Mouse (Mus musculus): Measurements from ENCODE around the gene Cox19. TPM values are rescaled to one million over a fixed set of nuclear protein-coding genes. Genes with fewer than 3 reads are reported as not detected.
"Not testable (repeated sequence)": the region's sequence is repeated elsewhere in the genome, so short reads cannot be mapped to it uniquely, and the experiment has no call there.

Cox19 gene
- polyA plus RNA-seq, 1 experiment = 66.0 TPM

DNA sequence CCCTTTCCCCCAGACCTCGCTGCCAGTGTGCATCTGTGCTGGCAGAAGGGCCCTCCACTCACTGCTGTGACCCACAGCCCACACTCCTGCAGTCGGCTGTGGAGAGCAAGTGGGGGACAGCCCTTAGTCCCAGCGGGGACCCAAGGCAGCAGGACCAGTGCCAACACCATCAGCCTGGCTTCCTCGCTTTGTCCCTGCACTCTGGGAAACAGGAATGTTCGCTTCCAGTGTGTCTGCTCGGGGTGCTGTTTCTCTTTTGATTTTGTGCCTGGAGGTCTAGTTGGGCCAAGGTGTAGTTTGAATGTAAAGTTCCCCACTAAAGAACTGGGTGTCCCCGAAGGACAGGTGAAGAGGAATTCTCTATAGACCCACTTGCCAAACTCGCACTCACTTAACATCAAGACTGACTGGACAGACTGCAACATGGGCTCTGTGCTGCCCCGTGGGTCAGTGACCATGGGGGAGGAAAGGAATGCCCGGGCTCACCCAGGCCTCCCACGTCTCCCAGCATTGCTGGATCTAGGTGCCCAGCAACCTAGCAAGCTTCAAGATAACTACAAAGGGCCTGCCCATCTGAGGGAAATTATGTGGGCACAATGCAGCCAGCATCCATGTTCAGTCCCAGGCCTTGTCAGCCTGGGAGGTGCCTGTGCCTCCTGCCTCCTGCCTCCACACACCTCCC lies 40.2 kb upstream of the Cox19 start:
- Histone ChIP-seq H3K36me3 (ENCODE audit: control insufficient read depth, insufficient read depth) (no peaks in the 10 kb centered on the region), H3K4me2 (ENCODE audit: low read depth) (no peak overlapping the region), H3K27me3 (ENCODE audit: control insufficient read depth, insufficient read depth, insufficient read length) (no peaks in the 10 kb centered on the region), H3ac (ENCODE audit: control insufficient read depth, insufficient read length) (no peak overlapping the region), H3K79me2 (ENCODE audit: control insufficient read depth, insufficient read depth) (no peaks in the 10 kb centered on the region), H3K4me3 (no peak overlapping the region)
- TF ChIP-seq SRF (IDR thresholded peaks at IDR 0.05; ENCODE audit: control insufficient read depth, insufficient read length, low read depth) (no peak), TCF12 (IDR thresholded peaks at IDR 0.05; ENCODE audit: insufficient read depth, poor library complexity, severe bottlenecking) (no peak), CEBPB (IDR thresholded peaks at IDR 0.05; ENCODE audit: insufficient read depth, poor library complexity, severe bottlenecking) (no peak), MYOD1 (IDR thresholded peaks at IDR 0.05; ENCODE audit: control insufficient read depth in 1 of 3, insufficient read length in 2 of 3, low read depth in 2 of 3) (no peak), TCF3 (IDR thresholded peaks at IDR 0.05; ENCODE audit: insufficient read length, low read depth) (no peak), USF1 (IDR thresholded peaks at IDR 0.05; ENCODE audit: low read depth) (no peak), REST (IDR thresholded peaks at IDR 0.05; ENCODE audit: insufficient read depth, insufficient read length) (no peak), POLR2AphosphoS2 (IDR thresholded peaks at IDR 0.05; ENCODE audit: insufficient read length, low read depth) (peak; percentile 55)

DNA sequence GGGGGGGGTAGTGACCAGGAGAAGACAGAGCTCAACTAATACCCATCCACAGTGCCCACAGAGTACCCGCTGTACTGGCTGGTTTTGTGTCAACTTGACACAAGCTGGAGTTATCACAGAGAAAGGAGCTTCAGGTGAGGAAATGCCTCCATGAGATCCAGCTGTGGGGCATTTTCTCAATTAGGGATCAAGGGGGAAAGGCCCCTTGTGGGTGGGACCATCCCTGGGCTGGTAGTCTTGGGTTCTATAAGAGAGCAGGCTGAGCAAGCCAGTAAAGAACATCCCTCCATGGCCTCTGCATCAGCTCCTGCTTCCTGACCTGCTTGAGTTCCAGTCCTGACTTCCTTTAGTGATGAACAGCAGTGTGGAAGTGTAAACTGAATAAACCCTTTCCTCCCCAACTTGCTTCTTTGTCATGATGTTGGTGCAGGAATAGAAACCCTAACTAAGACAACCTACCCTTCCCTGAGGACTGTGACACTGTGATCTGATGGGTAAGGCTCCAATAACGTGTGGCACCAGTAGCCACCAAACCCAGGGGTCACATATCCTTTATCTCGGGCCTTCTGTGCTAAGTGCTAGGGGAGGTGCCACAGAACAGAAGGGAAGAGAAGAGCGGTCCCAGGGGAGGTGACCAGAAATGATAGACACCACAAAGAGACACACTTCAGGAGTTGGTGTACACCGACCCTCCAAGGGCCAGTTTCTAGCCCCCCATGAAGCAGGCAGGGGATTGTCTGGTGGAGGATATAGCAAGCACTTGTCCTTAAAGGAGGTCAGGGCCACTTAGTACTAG lies 39.3 kb upstream of the Cox19 start:
- not testable (repeated sequence) for H3K36me3 ChIP-seq (ENCODE audit: control insufficient read depth, insufficient read depth); H3ac ChIP-seq (ENCODE audit: control insufficient read depth, insufficient read length); H3K79me2 ChIP-seq (ENCODE audit: control insufficient read depth, insufficient read depth); H3K4me3 ChIP-seq; H3K4me2 ChIP-seq (ENCODE audit: low read depth); H3K27me3 ChIP-seq (ENCODE audit: control insufficient read depth, insufficient read depth, insufficient read length)

DNA sequence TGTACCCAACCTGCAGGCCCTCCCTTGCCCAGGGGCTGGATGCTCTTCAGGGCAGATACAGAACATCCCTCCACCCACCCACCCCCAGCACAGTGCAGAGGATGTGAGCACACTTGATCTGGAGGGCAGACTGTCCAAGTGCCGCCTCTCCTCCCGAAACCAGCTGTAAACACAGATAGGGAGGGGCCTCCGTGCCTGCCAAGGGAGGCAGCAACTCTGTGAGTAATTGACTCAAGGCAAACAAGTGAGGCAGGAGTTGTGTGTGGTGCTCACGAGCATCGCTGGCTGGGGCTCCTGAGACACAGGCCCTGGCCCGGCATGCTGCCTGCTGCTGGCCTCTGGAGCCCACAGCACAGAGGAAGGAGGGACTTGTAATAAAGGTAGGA lies 38.5 kb upstream of the Cox19 start:
- H3K4me3 ChIP-seq = no peak overlapping the region
- H3K27me3 ChIP-seq (ENCODE audit: control insufficient read depth, insufficient read depth, insufficient read length) = no peaks in the 10 kb centered on the region
- TF ChIP-seq CEBPB (IDR thresholded peaks at IDR 0.05; ENCODE audit: insufficient read depth, poor library complexity, severe bottlenecking) = no peak
- no peak overlapping the region for H3ac ChIP-seq (ENCODE audit: control insufficient read depth, insufficient read length)
- H3K4me2 ChIP-seq (ENCODE audit: low read depth) = no peak overlapping the region
- H3K79me2 ChIP-seq (ENCODE audit: control insufficient read depth, insufficient read depth) = no peaks in the 10 kb centered on the region
- H3K36me3 ChIP-seq (ENCODE audit: control insufficient read depth, insufficient read depth) = no peaks in the 10 kb centered on the region

DNA sequence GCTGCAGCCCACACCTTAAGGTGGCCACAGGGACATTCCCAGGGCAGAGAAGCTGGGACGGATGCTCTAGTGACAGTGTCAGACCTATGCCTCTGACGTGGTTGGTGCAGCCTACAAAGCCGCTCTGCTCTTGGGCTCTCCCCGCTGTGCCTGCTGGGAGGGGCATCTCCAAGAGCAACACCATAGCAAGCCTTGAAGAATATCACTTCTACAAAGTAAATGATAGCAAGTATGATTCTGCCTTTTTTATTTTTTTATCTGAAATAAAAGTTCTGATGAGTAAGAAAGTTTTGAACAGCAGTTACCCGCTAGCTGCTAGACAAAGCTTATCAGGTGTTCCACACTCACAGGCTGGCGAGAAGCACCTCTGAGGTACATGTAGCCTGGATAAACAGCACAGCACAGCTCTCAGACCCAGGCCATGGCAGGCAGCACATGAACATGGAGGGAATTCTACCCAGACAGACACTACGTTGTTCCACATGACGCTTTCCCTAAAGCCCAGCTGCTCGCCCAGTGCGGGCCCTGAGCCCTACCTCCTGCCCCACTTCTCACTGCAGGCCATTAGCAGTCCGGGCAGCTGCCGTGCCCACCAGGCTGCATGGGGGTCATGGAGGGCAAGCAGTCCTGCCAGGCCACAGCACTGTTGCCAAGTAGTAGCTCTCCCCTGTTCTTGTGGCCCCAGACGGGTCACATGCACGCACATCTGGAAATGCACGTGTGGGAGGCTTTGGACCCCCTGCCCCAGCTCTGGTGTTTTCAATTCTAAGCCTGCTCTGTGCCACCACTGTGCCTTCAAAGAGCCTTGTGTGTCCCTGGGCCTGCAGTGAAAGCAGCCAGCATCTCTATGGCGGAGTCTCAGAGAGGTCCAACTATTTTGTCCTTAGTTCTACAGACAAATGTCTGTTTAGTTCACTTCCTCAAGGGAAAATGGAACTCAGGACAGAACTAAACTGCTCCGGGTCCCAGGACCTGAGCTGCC lies 37.8 kb upstream of the Cox19 start:
- H3K36me3 ChIP-seq (ENCODE audit: control insufficient read depth, insufficient read depth) = no peaks in the 10 kb centered on the region
- H3K4me2 ChIP-seq (ENCODE audit: low read depth) = no peak overlapping the region
- no peaks in the 10 kb centered on the region for H3K79me2 ChIP-seq (ENCODE audit: control insufficient read depth, insufficient read depth)
- TF ChIP-seq POLR2A (IDR thresholded peaks at IDR 0.05; ENCODE audit: insufficient read length, low read depth) (no peak), TCF12 (IDR thresholded peaks at IDR 0.05; ENCODE audit: insufficient read depth, poor library complexity, severe bottlenecking) (no peak), MYOG (IDR thresholded peaks at IDR 0.05; ENCODE audit: control insufficient read depth in 1 of 3, insufficient read depth in 1 of 3, insufficient read length in 2 of 3, low read depth in 2 of 3) (peak in 2 of 3 experiments; percentile 26 to 51), POLR2AphosphoS2 (IDR thresholded peaks at IDR 0.05; ENCODE audit: insufficient read length, low read depth) (peak; percentile 36), MYOD1 (IDR thresholded peaks at IDR 0.05; ENCODE audit: control insufficient read depth in 1 of 3, insufficient read length in 2 of 3, low read depth in 2 of 3) (peak in 2 of 3 experiments; percentile 32 to 56)
- no peaks in the 10 kb centered on the region for H3K27me3 ChIP-seq (ENCODE audit: control insufficient read depth, insufficient read depth, insufficient read length)
- no peak overlapping the region for H3K4me3 ChIP-seq
- no peak overlapping the region for H3ac ChIP-seq (ENCODE audit: control insufficient read depth, insufficient read length)

DNA sequence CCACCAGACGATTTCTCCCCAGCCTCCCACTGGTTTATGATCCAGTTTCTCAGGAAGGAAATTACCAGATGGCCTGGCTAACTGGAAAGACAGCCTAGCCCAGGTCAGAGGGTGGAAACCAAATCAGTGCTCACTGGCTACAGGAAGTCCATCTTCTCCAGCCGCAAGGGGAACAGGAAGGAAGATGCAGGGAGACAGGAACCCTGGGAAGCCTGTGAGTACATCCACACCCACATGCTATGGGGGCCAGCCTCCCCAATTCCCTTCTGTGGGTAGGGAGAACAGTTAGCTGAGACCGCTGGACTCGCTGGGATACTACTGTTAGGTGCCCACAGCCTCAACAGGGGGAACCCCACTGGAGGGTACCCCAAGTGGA lies 37.0 kb upstream of the Cox19 start:
- Histone ChIP-seq H3K4me2 (ENCODE audit: low read depth) (no peak overlapping the region), H3K27me3 (ENCODE audit: control insufficient read depth, insufficient read depth, insufficient read length) (no peaks in the 10 kb centered on the region), H3K79me2 (ENCODE audit: control insufficient read depth, insufficient read depth) (no peaks in the 10 kb centered on the region), H3K4me3 (no peak overlapping the region), H3ac (ENCODE audit: control insufficient read depth, insufficient read length) (no peak overlapping the region), H3K36me3 (ENCODE audit: control insufficient read depth, insufficient read depth) (no peaks in the 10 kb centered on the region)
- no peak for TF ChIP-seq MYOG (IDR thresholded peaks at IDR 0.05; ENCODE audit: control insufficient read depth in 1 of 3, insufficient read depth in 1 of 3, insufficient read length in 2 of 3, low read depth in 2 of 3)

Measured in myocyte (in vitro differentiated cells).